Mouse (Mus musculus) midbrain, embryonic 10.5 days (tissue): ENCODE results near the gene Eif4enif1. TPM values are rescaled to one million over a fixed set of nuclear protein-coding genes. Genes with fewer than 3 reads are reported as not detected.
"Not testable (repeated sequence)": the region's sequence is repeated elsewhere in the genome, so short reads cannot be mapped to it uniquely, and the experiment has no call there.

Experiments
- DNase-seq: peaks from one replicate; pipeline ENCODE4 v3.0.0-alpha.2; 2017; ENCODE audit warnings: low spot score
- H3K27ac ChIP-seq: fragments of 300-500 bp; sonication (generic); replicated peaks from 2 replicates; pipeline ENCODE4 v1.5.1; 2016; ENCODE audit warnings: mild to moderate bottlenecking
- H3K27me3 ChIP-seq: fragments of 300-500 bp; sonication (generic); 2 replicates; pipeline ENCODE4 v1.6.1; 2016; ENCODE audit warnings: low read depth, mild to moderate bottlenecking; ENCODE audit not compliant: poor library complexity, severe bottlenecking
- H3K36me3 ChIP-seq: fragments of 300-500 bp; sonication (generic); 2 replicates; pipeline ENCODE4 v1.6.1; 2016; ENCODE audit warnings: mild to moderate bottlenecking, moderate library complexity
- H3K4me1 ChIP-seq: fragments of 300-500 bp; sonication (generic); 2 replicates; pipeline ENCODE4 v1.6.1; 2016
- H3K4me3 ChIP-seq: fragments of 300-500 bp; sonication (generic); 2 replicates; pipeline ENCODE4 v1.5.1; 2016; ENCODE audit warnings: mild to moderate bottlenecking, moderate library complexity
- H3K9me3 ChIP-seq: fragments of 300-500 bp; sonication (generic); replicated peaks from 2 replicates; pipeline ENCODE4 v1.6.1; 2016; ENCODE audit warnings: mild to moderate bottlenecking
- WGBS: fragments of 180-500 bp; shearing (Covaris S2); methylation state at CpG from one replicate; pipeline ENCODE4 v1.1.7; 2016; 5-methylcytosine and 5-hydroxymethylcytosine counted together
- polyA plus RNA-seq: library from polyadenylated mRNA; unstranded; fragments of >200 nt; fragmentation: Nextera tagmentation; extraction: Ambion mirVana; gene quantifications from 2 replicates; pipeline ENCODE4 v1.2.1, GENCODE M21; 2016

Gene Eif4enif1
- polyA plus RNA-seq, 1 experiment from 2014 or later = 57.7 TPM

DNA sequence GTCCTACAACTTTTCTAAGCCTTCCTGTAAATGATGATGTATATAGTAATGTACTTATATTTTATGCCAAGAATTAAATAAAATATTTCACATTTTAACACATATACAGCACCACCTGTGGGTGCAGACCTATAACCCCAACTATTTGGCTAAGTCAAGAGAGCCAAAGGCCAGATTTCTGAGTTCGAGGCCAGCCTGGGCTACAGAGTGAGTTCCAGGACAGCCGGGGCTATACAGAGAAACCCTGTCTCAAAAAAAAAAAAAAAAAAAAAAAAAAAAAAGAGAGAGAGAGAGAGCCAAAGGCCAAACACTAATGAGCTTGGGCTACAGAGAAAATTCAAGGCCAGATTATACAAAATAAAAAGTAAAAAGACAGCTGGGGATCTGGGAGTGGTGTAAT is 33.1 kb upstream of the Eif4enif1 start:
- H3K27ac ChIP-seq, H3K4me1 ChIP-seq, H3K27me3 ChIP-seq, H3K36me3 ChIP-seq, DNase-seq, H3K4me3 ChIP-seq: not testable (repeated sequence)
- H3K9me3 ChIP-seq = peaks cover 20% of the 10 kb centered on the region
- WGBS = 74% methylated on average over 2 of the region's 2 CpGs

DNA sequence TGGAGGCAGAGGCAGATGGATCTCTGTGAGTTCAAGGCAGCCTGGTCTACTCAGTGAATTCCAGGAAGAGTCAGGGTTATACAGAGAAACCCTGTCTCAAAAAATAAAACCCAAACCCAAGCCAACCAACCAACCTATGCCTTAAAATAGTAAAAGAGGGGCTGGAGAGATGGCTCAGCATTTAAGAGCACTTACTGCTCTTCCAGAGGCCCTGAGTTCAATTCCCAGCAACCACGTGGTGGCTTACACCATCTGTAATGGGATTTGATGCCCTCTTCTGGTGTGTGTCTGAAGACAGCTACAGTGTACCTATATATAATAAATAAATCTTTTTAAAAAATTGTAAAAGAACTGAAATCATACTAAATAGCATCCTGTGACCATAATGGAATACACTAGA is 30.3 kb upstream of the Eif4enif1 start:
- WGBS = 72% methylated on average over 1 of the region's 1 CpGs
- H3K27me3 ChIP-seq = not testable (repeated sequence)

GRCm38 (mm10) chr11:3172526-3172925 is 29.7 kb upstream of the Eif4enif1 start:
- not testable (repeated sequence) for DNase-seq, H3K36me3 ChIP-seq, H3K4me1 ChIP-seq, H3K27me3 ChIP-seq, H3K27ac ChIP-seq, H3K4me3 ChIP-seq
- peaks cover 15% of the 10 kb centered on the region for H3K9me3 ChIP-seq
- WGBS = 58% methylated on average over 6 of the region's 6 CpGs

More for the DNA sequence above, 30.3 kb upstream of the Eif4enif1 start:
- H3K4me1 ChIP-seq, DNase-seq, H3K27ac ChIP-seq, H3K36me3 ChIP-seq, H3K4me3 ChIP-seq: not testable (repeated sequence)
- H3K9me3 ChIP-seq = peaks cover 15% of the 10 kb centered on the region

DNA sequence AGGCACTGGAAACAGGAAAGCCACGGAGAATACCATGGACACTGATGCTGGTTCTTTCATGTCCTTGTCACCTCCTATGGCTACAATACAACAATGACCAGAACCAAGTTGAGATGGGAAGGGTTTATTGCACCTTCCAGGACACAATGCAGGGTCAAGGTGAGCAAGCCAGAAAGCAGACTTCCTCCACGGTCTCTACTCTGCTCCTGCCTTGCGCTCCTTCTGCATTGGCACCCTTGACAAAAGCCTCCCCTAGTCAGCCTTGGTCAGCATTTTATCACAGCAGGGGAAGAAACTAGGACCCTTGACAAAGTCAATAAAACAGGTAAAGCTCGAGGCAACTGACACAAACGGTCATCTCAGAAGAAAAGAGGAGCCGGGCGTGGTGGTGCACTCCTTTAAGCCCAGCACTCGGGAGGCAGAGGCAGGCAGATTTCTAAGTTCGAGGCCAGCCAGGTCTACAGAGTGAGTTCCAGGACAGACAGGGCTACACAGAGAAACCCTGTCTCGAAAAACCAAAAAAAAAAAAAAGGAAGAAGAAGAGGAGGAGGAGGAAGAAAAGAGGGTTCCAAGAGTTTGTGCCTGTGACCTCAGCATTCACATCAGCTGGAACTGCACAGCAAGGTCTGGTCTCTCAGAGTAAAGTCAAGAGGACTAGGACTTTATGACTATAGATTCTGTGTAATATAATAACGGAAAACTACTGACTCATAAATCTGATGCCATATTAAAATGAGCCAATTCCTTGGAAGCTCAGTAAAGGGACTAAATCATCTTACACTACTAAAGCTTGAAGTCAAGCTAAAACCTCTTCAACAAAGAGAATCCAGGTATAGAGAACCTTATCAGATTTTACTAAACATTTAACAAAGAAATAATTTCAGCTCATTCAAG is 28.5 kb upstream of the Eif4enif1 start:
- 87% methylated on average over 11 of the region's 11 CpGs for WGBS
- not testable (repeated sequence) for H3K4me3 ChIP-seq, H3K36me3 ChIP-seq, H3K27ac ChIP-seq, H3K27me3 ChIP-seq, H3K4me1 ChIP-seq
- peaks cover 15% of the 10 kb centered on the region for H3K9me3 ChIP-seq
- DNase-seq = peak; percentile 32

DNA sequence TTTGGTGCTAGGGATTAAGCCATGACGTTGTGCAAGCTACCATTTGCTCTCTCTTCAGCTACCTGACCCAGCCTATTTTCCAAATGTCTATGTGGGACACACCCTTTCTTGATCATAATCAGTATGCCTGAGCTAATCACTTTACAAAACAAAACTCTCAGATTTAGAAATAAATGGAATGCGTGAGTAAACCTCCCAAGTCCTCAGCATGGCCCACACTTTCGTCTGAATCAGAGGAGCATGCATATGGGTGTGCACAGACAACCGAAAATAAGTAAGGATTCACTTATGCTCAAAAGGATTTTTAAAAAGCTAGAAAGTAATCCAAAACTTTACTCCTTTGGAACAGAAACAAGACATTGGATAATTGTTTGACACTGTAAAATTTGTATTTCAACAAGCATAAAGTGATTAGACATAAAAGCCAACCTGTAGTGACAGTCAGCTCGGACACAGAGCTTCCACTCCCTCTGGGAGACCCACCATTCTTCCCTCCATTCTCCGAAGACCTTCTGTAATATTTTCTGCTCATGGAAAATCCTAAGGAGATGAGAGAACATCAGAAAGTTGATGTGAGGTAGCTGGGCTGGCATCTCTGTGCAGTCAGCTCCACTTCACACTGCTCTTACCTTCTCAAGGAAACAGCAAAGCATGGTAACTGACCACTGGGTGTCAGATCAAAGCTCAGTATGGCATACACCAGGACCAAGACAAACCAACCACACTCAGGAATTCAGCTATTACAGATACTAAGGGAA is 23.0 kb upstream of the Eif4enif1 start:
- H3K27ac ChIP-seq, H3K36me3 ChIP-seq, DNase-seq, H3K4me1 ChIP-seq, H3K27me3 ChIP-seq, H3K4me3 ChIP-seq: not testable (repeated sequence)
- 90% methylated on average over 6 of the region's 6 CpGs for WGBS
- peaks cover 15% of the 10 kb centered on the region for H3K9me3 ChIP-seq

DNA sequence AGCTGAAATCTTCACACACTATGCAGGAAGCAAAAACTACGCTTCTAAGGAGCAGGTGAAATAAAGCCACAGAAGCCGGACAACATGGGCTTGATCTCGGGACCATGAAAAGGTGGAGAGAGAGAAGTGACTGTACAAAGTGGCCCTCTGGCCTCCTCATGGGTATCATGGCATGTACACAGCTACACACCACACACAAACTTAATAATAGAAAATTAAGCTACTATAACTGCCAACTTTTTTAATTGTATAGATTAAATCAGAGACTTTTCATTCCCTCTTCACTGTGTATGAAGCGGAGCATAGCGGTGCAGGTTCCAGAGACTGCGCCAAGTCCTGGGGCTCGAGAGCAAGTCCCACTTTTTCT is 22.5 kb upstream of the Eif4enif1 start:
- H3K9me3 ChIP-seq = peaks cover 15% of the 10 kb centered on the region
- 87% methylated on average over 7 of the region's 7 CpGs for WGBS
- not testable (repeated sequence) for DNase-seq, H3K27ac ChIP-seq, H3K4me3 ChIP-seq, H3K27me3 ChIP-seq, H3K36me3 ChIP-seq, H3K4me1 ChIP-seq

GRCm38 (mm10) chr11:3180510-3181160 is 21.6 kb upstream of the Eif4enif1 start:
- not testable (repeated sequence) for DNase-seq, H3K36me3 ChIP-seq, H3K4me1 ChIP-seq, H3K4me3 ChIP-seq, H3K27ac ChIP-seq, H3K27me3 ChIP-seq
- H3K9me3 ChIP-seq = peaks cover 15% of the 10 kb centered on the region
- 74% methylated on average over 6 of the region's 6 CpGs for WGBS

- WGBS = 65% methylated on average over 4 of the region's 4 CpGs
- DNase-seq = peak; percentile 49
- H3K9me3 ChIP-seq = peaks cover 15% of the 10 kb centered on the region
- H3K27me3 ChIP-seq, H3K4me1 ChIP-seq, H3K27ac ChIP-seq, H3K36me3 ChIP-seq, H3K4me3 ChIP-seq: not testable (repeated sequence)
Observed at GRCm38 (mm10) chr11:3181250-3181649, 20.9 kb upstream of the Eif4enif1 start.

DNA sequence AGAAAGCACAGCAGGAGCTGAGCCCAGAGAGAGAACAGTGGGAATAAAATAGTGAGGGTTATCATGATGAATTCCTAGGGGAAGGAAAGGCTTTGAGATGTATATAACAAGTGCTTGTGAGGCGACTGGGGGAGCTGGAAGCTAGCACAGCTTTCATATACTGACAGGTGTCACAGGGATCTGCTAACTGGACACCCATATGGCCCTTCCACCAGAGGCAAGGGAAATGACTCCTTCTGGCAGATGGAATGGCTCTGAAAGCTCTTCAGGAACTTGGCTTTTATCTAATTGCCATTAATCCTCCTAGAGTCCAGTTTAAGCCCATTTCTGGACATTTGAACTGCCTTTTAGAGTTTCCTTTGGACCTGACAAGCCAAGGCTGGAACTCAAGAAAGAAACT is 20.2 kb upstream of the Eif4enif1 start:
- 46% methylated on average over 1 of the region's 1 CpGs for WGBS
- H3K36me3 ChIP-seq, H3K4me3 ChIP-seq, H3K27ac ChIP-seq, H3K4me1 ChIP-seq, H3K27me3 ChIP-seq, DNase-seq: not testable (repeated sequence)
- H3K9me3 ChIP-seq = peaks cover 15% of the 10 kb centered on the region

- H3K4me3 ChIP-seq, H3K27me3 ChIP-seq, H3K27ac ChIP-seq, H3K36me3 ChIP-seq, DNase-seq, H3K4me1 ChIP-seq: not testable (repeated sequence)
- H3K9me3 ChIP-seq = peaks cover 15% of the 10 kb centered on the region
- WGBS = 93% methylated on average over 1 of the region's 1 CpGs
Observed at GRCm38 (mm10) chr11:3182707-3183106, 19.5 kb upstream of the Eif4enif1 start.

GRCm38 (mm10) chr11:3193363-3193762 is 8.8 kb upstream of the Eif4enif1 start, which contains the start of gene Sfi1:
TSS of gene Sfi1 (minus strand) at chr11:3193463.
- WGBS = 85% methylated on average over 25 of the region's 25 CpGs
- no peak within 1 kb of the TSS for H3K4me3 ChIP-seq
- H3K36me3 ChIP-seq = no peaks in the 10 kb centered on the region
- no peak for DNase-seq
- H3K27me3 ChIP-seq = no peaks in the 10 kb centered on the region
- no peak within 1 kb of the TSS for H3K27ac ChIP-seq
- H3K4me1 ChIP-seq = no peaks in the 10 kb centered on the region
- no peaks in the 10 kb centered on the region for H3K9me3 ChIP-seq

- not testable (repeated sequence) for H3K27me3 ChIP-seq, DNase-seq, H3K4me3 ChIP-seq, H3K27ac ChIP-seq, H3K9me3 ChIP-seq
- 92% methylated on average over 6 of the region's 7 CpGs for WGBS
- Histone ChIP-seq H3K4me1 (peaks cover 14% of the 10 kb centered on the region), H3K36me3 (peaks cover 15% of the 10 kb centered on the region)
Observed at GRCm38 (mm10) chr11:3200636-3201035, 1.6 kb upstream of the Eif4enif1 start.
